Mouse (Mus musculus): Measurements from ENCODE around the gene Mrgprg.

GRCm38 (mm10) chr7:143726396-143726795 is 40.4 kb downstream of the Mrgprg start:
- TF ChIP-seq CTCF (IDR thresholded peaks at IDR 0.05; ENCODE audit: low read depth, low read length) (no peak), GATA1 (IDR thresholded peaks at IDR 0.05; ENCODE audit: borderline replicate concordance, low read length) (no peak)
